Mouse (Mus musculus): ENCODE data around the gene Cd8b1. TPM values are rescaled to one million over a fixed set of nuclear protein-coding genes. Genes with fewer than 3 reads are reported as not detected.

The Cd8b1 gene
- polyA plus RNA-seq (2015; fragmentation: Nextera tagmentation; extraction: Ambion mirVana), result 0.12 TPM in 1 of 2 replicates, not detected in the other

DNA sequence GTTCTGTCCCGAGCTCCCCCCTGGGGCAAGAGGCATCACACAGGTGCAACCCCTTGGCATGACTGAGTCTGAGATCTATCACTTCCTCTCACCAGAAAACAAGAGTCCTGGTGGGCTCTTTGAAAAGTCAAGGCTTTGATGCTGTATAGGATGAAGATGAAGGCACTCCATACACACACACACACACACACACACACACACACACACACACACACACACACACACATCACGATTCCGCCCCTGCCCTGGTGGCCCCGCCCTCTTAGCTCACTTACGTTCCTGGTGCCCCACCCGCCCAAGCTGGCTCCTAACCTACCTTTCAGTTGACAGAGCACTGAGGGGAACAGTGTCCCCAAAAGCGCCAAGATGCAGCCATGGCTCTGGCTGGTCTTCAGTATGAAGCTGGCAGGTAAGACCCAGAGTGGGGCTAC lies at the start of gene Cd8b1:
Gene Cd8b1, plus strand, starts transcription at position 298 of the 431 bp plus-strand sequence.
- no peaks in the 10 kb centered on the region for H3K27me3 ChIP-seq (ENCODE audit: insufficient read depth, low read length)
- DNase-seq (ENCODE audit: low spot score) (no peak), ATAC-seq (replicated peaks; ENCODE audit: low FRiP score, low read depth) (no peak)
- H3K4me1 ChIP-seq (replicated peaks; ENCODE audit: insufficient read depth, low read length), result no peaks in the 10 kb centered on the region
- no peak within 1 kb of the TSS for H3K27ac ChIP-seq
- no peak within 1 kb of the TSS for H3K4me2 ChIP-seq (ENCODE audit: low read length)
- no peak for TF ChIP-seq CTCF (IDR thresholded peaks at IDR 0.05; ENCODE audit: low read depth)
- H3K9ac ChIP-seq (ENCODE audit: low read depth, low read length), result no peak within 1 kb of the TSS
- WGBS, result 82% methylated on average over 7 of the region's 7 CpGs
- no peak within 1 kb of the TSS for H3K4me3 ChIP-seq (replicated peaks; ENCODE audit: low read depth, low read length)
- H3K36me3 ChIP-seq (ENCODE audit: insufficient read depth, low read length), result no peaks in the 10 kb centered on the region
- H3K9me3 ChIP-seq (replicated peaks; ENCODE audit: low read length), result no peaks in the 10 kb centered on the region

DNA sequence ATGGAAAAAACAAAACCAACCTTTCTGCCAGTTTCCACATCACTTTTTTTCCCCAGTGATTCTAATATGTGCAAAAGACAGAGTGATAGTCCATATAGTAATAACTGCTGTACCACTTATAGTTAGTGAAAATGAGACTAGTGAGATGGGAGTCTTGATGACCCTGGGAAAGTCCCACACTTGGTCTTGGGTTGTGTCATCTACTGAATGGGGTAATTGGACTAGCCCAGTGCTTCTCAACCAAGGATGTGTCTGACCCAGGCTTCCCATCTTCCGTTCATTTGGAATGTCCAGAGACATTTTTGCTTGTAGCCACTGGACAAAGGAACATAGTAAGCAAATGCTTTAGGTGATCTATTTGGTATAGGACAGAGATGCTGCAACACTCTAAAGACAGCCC lies 48.9 kb upstream of the Cd8b1 start:
- no peak for DNase-seq (ENCODE audit: low spot score)
- H3K36me3 ChIP-seq (ENCODE audit: insufficient read depth, low read length), result no peaks in the 10 kb centered on the region
- H3K9ac ChIP-seq (ENCODE audit: low read depth, low read length), result no peak overlapping the region
- H3K27me3 ChIP-seq (ENCODE audit: insufficient read depth, low read length), result no peaks in the 10 kb centered on the region
- ATAC-seq (replicated peaks; ENCODE audit: low FRiP score, low read depth), result no peak
- no peak overlapping the region for H3K27ac ChIP-seq
- H3K4me3 ChIP-seq (replicated peaks; ENCODE audit: low read depth, low read length), result no peak overlapping the region
- no peak overlapping the region for H3K4me2 ChIP-seq (ENCODE audit: low read length)
- H3K4me1 ChIP-seq (replicated peaks; ENCODE audit: insufficient read depth, low read length), result peaks cover 5% of the 10 kb centered on the region; the same call in 1 of the 2 replicates
- WGBS, result 83% methylated on average over 1 of the region's 1 CpGs
- TF ChIP-seq CTCF (IDR thresholded peaks at IDR 0.05; ENCODE audit: low read depth), result no peak
- H3K9me3 ChIP-seq (replicated peaks; ENCODE audit: low read length), result no peaks in the 10 kb centered on the region

DNA sequence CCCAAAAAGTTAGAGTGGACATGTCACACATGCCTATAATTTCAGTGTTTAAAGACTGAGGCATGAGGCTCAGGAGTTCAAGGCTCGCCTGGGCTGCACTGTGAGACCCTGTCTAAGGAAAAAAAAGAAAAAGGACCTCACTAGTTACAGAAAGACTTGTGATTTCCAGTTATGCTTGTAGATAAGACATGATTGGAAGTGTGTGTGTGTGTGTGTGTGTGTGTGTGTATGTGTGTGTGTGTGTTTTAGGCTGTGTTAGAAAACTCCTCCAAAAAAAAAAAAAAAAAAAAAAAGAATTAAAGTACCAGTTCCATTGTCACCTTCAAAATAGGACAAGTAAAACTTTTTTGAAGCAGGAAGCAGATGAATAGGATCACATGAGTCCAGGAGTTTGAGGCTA lies 48.0 kb upstream of the Cd8b1 start:
- peaks cover 5% of the 10 kb centered on the region; the same call in 1 of the 2 replicates for H3K4me1 ChIP-seq (replicated peaks; ENCODE audit: insufficient read depth, low read length)
- no peak overlapping the region for H3K9ac ChIP-seq (ENCODE audit: low read depth, low read length)
- H3K4me3 ChIP-seq (replicated peaks; ENCODE audit: low read depth, low read length), result no peak overlapping the region
- no peak for TF ChIP-seq CTCF (IDR thresholded peaks at IDR 0.05; ENCODE audit: low read depth)
- H3K4me2 ChIP-seq (ENCODE audit: low read length), result no peak overlapping the region
- 81% methylated on average over 1 of the region's 1 CpGs for WGBS
- no peaks in the 10 kb centered on the region for H3K27me3 ChIP-seq (ENCODE audit: insufficient read depth, low read length)
- no peaks in the 10 kb centered on the region for H3K36me3 ChIP-seq (ENCODE audit: insufficient read depth, low read length)
- no peaks in the 10 kb centered on the region for H3K9me3 ChIP-seq (replicated peaks; ENCODE audit: low read length)
- no peak overlapping the region for H3K27ac ChIP-seq
- ATAC-seq (replicated peaks; ENCODE audit: low FRiP score, low read depth), result no peak
- no peak for DNase-seq (ENCODE audit: low spot score)

DNA sequence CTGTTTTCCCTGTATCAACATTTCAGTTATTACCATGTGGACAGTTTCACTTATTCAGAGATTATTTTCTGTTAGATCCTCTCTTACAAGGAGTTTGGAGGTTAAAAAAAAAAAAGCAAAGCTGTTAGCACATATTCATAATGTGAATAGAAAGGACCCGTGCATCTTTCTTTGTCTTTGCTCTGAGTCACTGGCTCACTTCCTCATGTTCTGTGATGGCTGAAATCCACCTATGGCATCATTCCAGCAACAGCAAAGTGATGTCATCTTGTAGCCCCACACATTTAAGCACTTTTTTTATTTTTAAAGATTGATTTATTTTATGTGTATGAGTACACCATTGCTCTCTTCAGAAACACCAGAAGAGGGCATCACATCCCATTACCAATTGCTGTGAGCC lies 43.2 kb upstream of the Cd8b1 start:
- ATAC-seq (replicated peaks; ENCODE audit: low FRiP score, low read depth) (no peak), DNase-seq (ENCODE audit: low spot score) (no peak)
- WGBS, result 64% methylated on average over 1 of the region's 1 CpGs
- Histone ChIP-seq H3K36me3 (ENCODE audit: insufficient read depth, low read length) (peaks cover 5% of the 10 kb centered on the region), H3K27ac (no peak overlapping the region), H3K4me1 (replicated peaks; ENCODE audit: insufficient read depth, low read length) (no peaks in the 10 kb centered on the region), H3K4me2 (ENCODE audit: low read length) (no peak overlapping the region), H3K9ac (ENCODE audit: low read depth, low read length) (no peak overlapping the region), H3K27me3 (ENCODE audit: insufficient read depth, low read length) (no peaks in the 10 kb centered on the region), H3K9me3 (replicated peaks; ENCODE audit: low read length) (no peaks in the 10 kb centered on the region), H3K4me3 (replicated peaks; ENCODE audit: low read depth, low read length) (no peak overlapping the region)
- peak; percentile 27; the same call in 1 of the 2 replicates for TF ChIP-seq CTCF (IDR thresholded peaks at IDR 0.05; ENCODE audit: low read depth)

DNA sequence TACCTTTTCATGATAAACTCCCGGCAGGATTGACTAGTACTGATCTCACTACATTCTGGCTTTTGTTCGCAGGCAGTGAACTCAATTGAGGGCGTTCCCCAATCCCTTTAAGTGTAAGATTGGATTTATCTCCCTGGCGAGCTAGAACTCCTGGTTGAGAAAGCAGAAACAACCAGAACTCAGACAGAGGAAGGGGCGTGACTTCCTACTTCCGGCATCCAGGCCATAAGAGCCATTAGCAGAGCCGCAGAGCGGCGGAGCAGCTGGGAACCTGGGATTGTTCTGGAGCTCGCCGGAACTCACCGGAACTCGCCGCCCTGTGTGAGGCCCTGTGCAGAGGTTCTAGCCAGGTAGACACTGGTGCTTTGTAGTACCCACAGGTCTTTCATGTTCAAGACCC lies 29.1 kb upstream of the Cd8b1 start:
- H3K9ac ChIP-seq (ENCODE audit: low read depth, low read length), result no peak overlapping the region
- H3K4me3 ChIP-seq (replicated peaks; ENCODE audit: low read depth, low read length), result no peak overlapping the region
- no peaks in the 10 kb centered on the region for H3K36me3 ChIP-seq (ENCODE audit: insufficient read depth, low read length)
- H3K9me3 ChIP-seq (replicated peaks; ENCODE audit: low read length), result no peaks in the 10 kb centered on the region; the same call in 1 of the 2 replicates
- ATAC-seq (replicated peaks; ENCODE audit: low FRiP score, low read depth), result no peak
- 86% methylated on average over 14 of the region's 14 CpGs for WGBS
- no peaks in the 10 kb centered on the region for H3K4me1 ChIP-seq (replicated peaks; ENCODE audit: insufficient read depth, low read length)
- DNase-seq (ENCODE audit: low spot score), result no peak
- no peak for TF ChIP-seq CTCF (IDR thresholded peaks at IDR 0.05; ENCODE audit: low read depth)
- no peak overlapping the region for H3K27ac ChIP-seq
- no peaks in the 10 kb centered on the region for H3K27me3 ChIP-seq (ENCODE audit: insufficient read depth, low read length)
- no peak overlapping the region for H3K4me2 ChIP-seq (ENCODE audit: low read length)

DNA sequence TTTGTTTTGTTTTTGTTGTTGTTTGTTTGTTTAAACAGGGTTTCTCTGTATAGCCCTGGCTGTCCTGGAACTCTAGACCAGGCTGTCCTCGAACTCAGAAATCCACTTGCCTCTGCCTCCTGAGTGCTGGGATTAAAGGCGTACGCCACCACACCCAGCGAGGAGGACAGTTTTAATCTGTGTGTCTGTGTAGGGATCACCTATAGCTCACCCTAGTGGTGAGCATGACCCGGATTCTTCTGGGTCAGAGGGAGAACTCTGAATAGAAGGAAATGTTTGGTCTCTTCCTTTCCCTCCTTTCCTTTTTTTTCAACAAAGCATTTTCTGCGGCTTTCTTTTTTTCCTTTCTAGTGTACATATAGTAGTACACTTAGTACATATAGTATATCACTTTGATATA lies 27.3 kb upstream of the Cd8b1 start:
- H3K9ac ChIP-seq (ENCODE audit: low read depth, low read length), result no peak overlapping the region
- ATAC-seq (replicated peaks; ENCODE audit: low FRiP score, low read depth), result no peak
- DNase-seq (ENCODE audit: low spot score), result no peak
- no peak overlapping the region for H3K27ac ChIP-seq
- peak; percentile 27; the same call in 1 of the 2 replicates for TF ChIP-seq CTCF (IDR thresholded peaks at IDR 0.05; ENCODE audit: low read depth)
- no peaks in the 10 kb centered on the region for H3K27me3 ChIP-seq (ENCODE audit: insufficient read depth, low read length)
- 74% methylated on average over 6 of the region's 6 CpGs for WGBS
- H3K4me1 ChIP-seq (replicated peaks; ENCODE audit: insufficient read depth, low read length), result no peaks in the 10 kb centered on the region
- H3K4me3 ChIP-seq (replicated peaks; ENCODE audit: low read depth, low read length), result no peak overlapping the region
- no peaks in the 10 kb centered on the region for H3K9me3 ChIP-seq (replicated peaks; ENCODE audit: low read length)
- H3K36me3 ChIP-seq (ENCODE audit: insufficient read depth, low read length), result no peaks in the 10 kb centered on the region
- H3K4me2 ChIP-seq (ENCODE audit: low read length), result no peak overlapping the region

DNA sequence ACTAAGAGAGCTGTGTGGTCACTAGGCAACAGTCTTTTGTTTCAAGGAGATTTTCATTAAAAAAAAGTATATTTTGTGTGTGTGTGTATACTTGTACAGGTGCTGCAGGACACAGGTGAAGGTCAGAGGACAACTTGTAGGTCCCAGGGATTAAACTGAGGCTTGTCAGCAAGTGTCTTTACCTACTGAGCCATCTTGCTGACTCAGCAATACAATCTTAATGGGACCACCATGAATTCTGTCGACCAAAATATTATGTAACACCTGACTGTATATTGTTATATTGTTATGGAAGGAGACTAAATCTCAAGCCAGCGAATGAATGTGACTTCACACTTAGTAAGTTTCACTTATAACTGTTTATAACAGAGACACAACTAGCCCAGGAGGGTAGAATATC lies 24.5 kb upstream of the Cd8b1 start:
- no peak overlapping the region for H3K9ac ChIP-seq (ENCODE audit: low read depth, low read length)
- 66% methylated on average over 2 of the region's 2 CpGs for WGBS
- no peak for TF ChIP-seq CTCF (IDR thresholded peaks at IDR 0.05; ENCODE audit: low read depth)
- no peak overlapping the region for H3K27ac ChIP-seq
- no peak overlapping the region for H3K4me2 ChIP-seq (ENCODE audit: low read length)
- H3K27me3 ChIP-seq (ENCODE audit: insufficient read depth, low read length), result no peaks in the 10 kb centered on the region
- DNase-seq (ENCODE audit: low spot score), result no peak
- no peaks in the 10 kb centered on the region for H3K4me1 ChIP-seq (replicated peaks; ENCODE audit: insufficient read depth, low read length)
- H3K36me3 ChIP-seq (ENCODE audit: insufficient read depth, low read length), result no peaks in the 10 kb centered on the region
- H3K4me3 ChIP-seq (replicated peaks; ENCODE audit: low read depth, low read length), result no peak overlapping the region
- no peaks in the 10 kb centered on the region for H3K9me3 ChIP-seq (replicated peaks; ENCODE audit: low read length)
- ATAC-seq (replicated peaks; ENCODE audit: low FRiP score, low read depth), result no peak
